Mouse (Mus musculus) MEL (cell line): ENCODE results near the gene Arhgap35. TPM values are rescaled to one million over a fixed set of nuclear protein-coding genes. Genes with fewer than 3 reads are reported as not detected.

ENCODE experiments used
- DNase-seq: peaks from one replicate; pipeline ENCODE4 v3.0.0; 2011; ENCODE audit warnings: low read depth, low spot score
- H3K27ac ChIP-seq: 2 replicates; pipeline ENCODE4 v1.5.1; 2012; ENCODE audit warnings: low read depth, mild to moderate bottlenecking, control low read depth, low read length, moderate library complexity; ENCODE audit not compliant: control insufficient read depth
- H3K27me3 ChIP-seq, 2 experiments: fragments of 150-350 bp in 1 of 2; sonication (generic) in 1 of 2; 2 replicates each; pipeline ENCODE4 v1.6.1; 2012; ENCODE audit warnings: low read length in 2 of 2, mild to moderate bottlenecking in 2 of 2, improper control_type of control experiment in 1 of 2, moderate library complexity in 1 of 2; ENCODE audit not compliant: insufficient read depth in 2 of 2, control insufficient read depth in 1 of 2
- H3K36me3 ChIP-seq, 2 experiments: 2 replicates each; pipeline ENCODE4 v1.6.1; 2012 to 2014; ENCODE audit warnings: low read length in 2 of 2, improper control_type of control experiment in 1 of 2, inconsistent platforms in 1 of 2, mild to moderate bottlenecking in 1 of 2; ENCODE audit not compliant: insufficient read depth in 2 of 2, control insufficient read depth in 1 of 2
- H3K4me1 ChIP-seq, 2 experiments: fragments of 150-350 bp in 1 of 2; sonication (generic) in 1 of 2; 2 replicates each; pipeline ENCODE4 v1.6.1; 2012; ENCODE audit warnings: low read length in 2 of 2, improper control_type of control experiment in 1 of 2, mild to moderate bottlenecking in 1 of 2; ENCODE audit not compliant: insufficient read depth in 2 of 2, control insufficient read depth in 1 of 2
- H3K4me3 ChIP-seq, 2 experiments: fragments of 150-350 bp in 1 of 2; sonication (generic) in 1 of 2; 2 replicates each; pipeline ENCODE4 v1.5.1; 2012; ENCODE audit warnings: low read depth in 2 of 2, low read length in 2 of 2, mild to moderate bottlenecking in 2 of 2, moderate library complexity in 2 of 2, control low read depth in 1 of 2, improper control_type of control experiment in 1 of 2; ENCODE audit not compliant: control insufficient read depth in 1 of 2, insufficient read depth in 1 of 2
- H3K79me2 ChIP-seq: 2 replicates; pipeline ENCODE4 v1.6.1; 2012; ENCODE audit warnings: mild to moderate bottlenecking, low read length, moderate library complexity; ENCODE audit not compliant: control insufficient read depth, poor library complexity, insufficient read depth
- H3K9ac ChIP-seq: 2 replicates; pipeline ENCODE4 v1.6.1; 2012; ENCODE audit warnings: low read depth, mild to moderate bottlenecking, control low read depth, low read length, moderate library complexity; ENCODE audit not compliant: control insufficient read depth, poor library complexity, severe bottlenecking
- H3K9me3 ChIP-seq: fragments of 150-350 bp; sonication (generic); replicated peaks from 2 replicates; pipeline ENCODE4 v1.6.1; 2012; ENCODE audit warnings: mild to moderate bottlenecking, low read length, improper control_type of control experiment, moderate library complexity; ENCODE audit not compliant: insufficient read depth
- BHLHE40 ChIP-seq: IDR thresholded peaks from 2 replicates; pipeline ENCODE4 v1.6.1; 2012; ENCODE audit warnings: low read depth, mild to moderate bottlenecking, inconsistent platforms, low read length, improper control_type of control experiment, borderline replicate concordance
- CHD1 ChIP-seq: IDR thresholded peaks from 2 replicates; pipeline ENCODE4 v1.6.1; 2012; ENCODE audit warnings: low read depth, mild to moderate bottlenecking, inconsistent platforms, low read length, improper control_type of control experiment
- CHD2 ChIP-seq: IDR thresholded peaks from 2 replicates; pipeline ENCODE4 v1.6.1; 2011; ENCODE audit warnings: low read length, improper control_type of control experiment
- CTCF ChIP-seq, 3 experiments: IDR thresholded peaks in 2 of 3; conservative IDR thresholded peaks in 1 of 3; 2 replicates each; pipeline ENCODE4 v1.5.1; 2011 to 2012; ENCODE audit warnings: low read length in 3 of 3, low read depth in 2 of 3, mild to moderate bottlenecking in 2 of 3, improper control_type of control experiment in 1 of 3, inconsistent platforms in 1 of 3, mixed read lengths in 1 of 3, moderate library complexity in 1 of 3; ENCODE audit not compliant: control insufficient read depth in 1 of 3, insufficient read depth in 1 of 3, poor library complexity in 1 of 3, severe bottlenecking in 1 of 3
- E2F4 ChIP-seq: IDR thresholded peaks from 2 replicates; pipeline ENCODE4 v1.6.1; 2011; ENCODE audit warnings: low read depth, low read length, improper control_type of control experiment, borderline replicate concordance
- ELF1 ChIP-seq: IDR thresholded peaks from 2 replicates; pipeline ENCODE4 v1.6.1; 2014; ENCODE audit warnings: low read depth, mild to moderate bottlenecking, inconsistent platforms, low read length, improper control_type of control experiment, moderate library complexity
- ETS1 ChIP-seq: IDR thresholded peaks from 2 replicates; pipeline ENCODE4 v1.6.1; 2012; ENCODE audit warnings: low read depth, mild to moderate bottlenecking, inconsistent platforms, low read length, improper control_type of control experiment, moderate library complexity
- GATA1 ChIP-seq: IDR thresholded peaks from 2 replicates; pipeline ENCODE4 v1.6.1; 2011; ENCODE audit warnings: low read depth, low read length, improper control_type of control experiment
- JUND ChIP-seq: IDR thresholded peaks from 2 replicates; pipeline ENCODE4 v1.6.1; 2011; ENCODE audit warnings: low read depth, mild to moderate bottlenecking, improper control_type of control experiment, low read length
- MAFK ChIP-seq: IDR thresholded peaks from 2 replicates; pipeline ENCODE4 v1.6.1; 2011; ENCODE audit warnings: low read depth, mild to moderate bottlenecking, low read length, improper control_type of control experiment, borderline replicate concordance
- MAX ChIP-seq: IDR thresholded peaks from 2 replicates; pipeline ENCODE4 v1.6.1; 2011; ENCODE audit warnings: low read length, improper control_type of control experiment
- MAZ ChIP-seq: IDR thresholded peaks from 2 replicates; pipeline ENCODE4 v1.6.1; 2012; ENCODE audit warnings: low read depth, mild to moderate bottlenecking, inconsistent platforms, low read length, improper control_type of control experiment
- MEF2A ChIP-seq: IDR thresholded peaks from 2 replicates; pipeline ENCODE4 v1.6.1; 2014; ENCODE audit warnings: low read depth, mild to moderate bottlenecking, inconsistent platforms, low read length, improper control_type of control experiment; ENCODE audit not compliant: poor library complexity, insufficient replicate concordance, severe bottlenecking; ENCODE audit errors: extremely low read depth
- MXI1 ChIP-seq: IDR thresholded peaks from 2 replicates; pipeline ENCODE4 v1.6.1; 2011; ENCODE audit warnings: mild to moderate bottlenecking, low read depth, low read length, improper control_type of control experiment
- NELFE ChIP-seq: IDR thresholded peaks from 2 replicates; pipeline ENCODE4 v1.6.1; 2011; ENCODE audit warnings: low read depth, low read length, improper control_type of control experiment
- POLR2A ChIP-seq, 2 experiments: IDR thresholded peaks; 2 replicates each; pipeline ENCODE4 v1.6.1; 2011 to 2012; ENCODE audit warnings: low read length in 2 of 2, mild to moderate bottlenecking in 2 of 2, control low read depth in 1 of 2, improper control_type of control experiment in 1 of 2, low read depth in 1 of 2, moderate library complexity in 1 of 2; ENCODE audit not compliant: control insufficient read depth in 1 of 2, insufficient read depth in 1 of 2, poor library complexity in 1 of 2
- POLR2AphosphoS5 ChIP-seq: IDR thresholded peaks from 2 replicates; pipeline ENCODE4 v1.6.1; 2012; ENCODE audit warnings: low read depth, borderline replicate concordance, mild to moderate bottlenecking, inconsistent platforms, low read length, moderate library complexity, mixed read lengths
- RAD21 ChIP-seq: IDR thresholded peaks from 2 replicates; pipeline ENCODE4 v1.6.1; 2011; ENCODE audit warnings: mild to moderate bottlenecking, low read depth, low read length, improper control_type of control experiment
- RCOR1 ChIP-seq: IDR thresholded peaks from 2 replicates; pipeline ENCODE4 v1.6.1; 2012; ENCODE audit warnings: low read depth, mild to moderate bottlenecking, inconsistent platforms, low read length, improper control_type of control experiment
- SIN3A ChIP-seq: IDR thresholded peaks from 2 replicates; pipeline ENCODE4 v1.6.1; 2012; ENCODE audit warnings: low read length, improper control_type of control experiment, inconsistent platforms
- SMC3 ChIP-seq: IDR thresholded peaks from 2 replicates; pipeline ENCODE4 v1.6.1; 2011; ENCODE audit warnings: low read depth, low read length, improper control_type of control experiment
- TBP ChIP-seq: IDR thresholded peaks from 2 replicates; pipeline ENCODE4 v1.8.0; 2011; ENCODE audit warnings: low read depth, low read length, improper control_type of control experiment
- TCF12 ChIP-seq: IDR thresholded peaks from 2 replicates; pipeline ENCODE4 v1.6.1; 2014; ENCODE audit warnings: low read depth, mild to moderate bottlenecking, inconsistent platforms, low read length, improper control_type of control experiment, moderate library complexity
- UBTF ChIP-seq: IDR thresholded peaks from 2 replicates; pipeline ENCODE4 v1.6.1; 2012; ENCODE audit warnings: low read depth, mild to moderate bottlenecking, inconsistent platforms, low read length, improper control_type of control experiment, moderate library complexity, borderline replicate concordance; ENCODE audit not compliant: insufficient read depth
- USF2 ChIP-seq, 2 experiments: IDR thresholded peaks; 2 replicates each; pipeline ENCODE4 v1.6.1; 2011 to 2012; ENCODE audit warnings: improper control_type of control experiment in 2 of 2, low read length in 2 of 2, borderline replicate concordance in 1 of 2, inconsistent platforms in 1 of 2, low read depth in 1 of 2, mild to moderate bottlenecking in 1 of 2; ENCODE audit not compliant: insufficient read depth in 1 of 2
- ZC3H11A ChIP-seq: IDR thresholded peaks from 2 replicates; pipeline ENCODE4 v1.6.1; 2012; ENCODE audit warnings: low read depth, mild to moderate bottlenecking, inconsistent platforms, low read length, improper control_type of control experiment
- ZKSCAN1 ChIP-seq: IDR thresholded peaks from 2 replicates; pipeline ENCODE4 v1.6.1; 2012; ENCODE audit warnings: low read depth, mild to moderate bottlenecking, inconsistent platforms, low read length, improper control_type of control experiment, moderate library complexity
- ZNF384 ChIP-seq: IDR thresholded peaks from 2 replicates; pipeline ENCODE4 v1.6.1; 2012; ENCODE audit warnings: low read depth, mild to moderate bottlenecking, inconsistent platforms, low read length, improper control_type of control experiment
- polyA plus RNA-seq, 2 experiments: library from polyadenylated mRNA; stranded (reverse) in 1 of 2; unstranded in 1 of 2; fragments of >175 nt in 1 of 2; fragments of >200 nt in 1 of 2; gene quantifications; 2 replicates each; pipeline versions ENCODE4 v1.2.1 to v1.2.4; 2012; ENCODE audit warnings: low replicate concordance in 2 of 2, low read depth in 1 of 2; ENCODE audit not compliant: insufficient read length in 2 of 2, insufficient read depth in 1 of 2, missing spikeins in 1 of 2
- total RNA-seq: library from RNA; depleted of rRNA; stranded (reverse); fragments of 300-350 nt; gene quantifications from 2 replicates; pipeline ENCODE4 v1.2.3, GENCODE M21; 2012

The Arhgap35 gene
- total and polyA plus RNA-seq, 3 experiments, result 7.4 to 13.4 TPM; not detected in 1

DNA sequence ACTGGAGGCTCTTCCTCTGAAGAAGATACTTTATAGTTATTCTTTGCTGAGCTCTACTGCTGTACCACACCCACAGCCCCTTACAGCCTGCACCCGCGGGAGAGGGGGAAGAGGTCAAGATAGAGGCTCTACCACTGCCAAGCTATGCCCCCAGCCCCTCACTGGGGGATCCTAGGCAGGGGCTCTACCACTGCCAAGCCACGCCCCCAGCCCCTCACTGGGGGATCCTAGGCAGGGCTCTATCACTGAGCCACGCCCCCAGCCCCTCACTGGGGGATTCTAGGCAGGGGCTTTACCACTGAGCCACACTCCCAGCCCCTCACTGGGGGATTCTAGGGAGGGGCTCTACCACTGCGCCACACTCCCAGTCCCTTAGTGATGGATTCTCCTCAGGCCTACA, 158.5 kb downstream of the Arhgap35 start:
- H3K36me3 ChIP-seq, result peaks cover 0 to 3% of the 10 kb centered on the region in 2 experiments; a peak in 2 of 4 replicates
- no peak for DNase-seq

DNA sequence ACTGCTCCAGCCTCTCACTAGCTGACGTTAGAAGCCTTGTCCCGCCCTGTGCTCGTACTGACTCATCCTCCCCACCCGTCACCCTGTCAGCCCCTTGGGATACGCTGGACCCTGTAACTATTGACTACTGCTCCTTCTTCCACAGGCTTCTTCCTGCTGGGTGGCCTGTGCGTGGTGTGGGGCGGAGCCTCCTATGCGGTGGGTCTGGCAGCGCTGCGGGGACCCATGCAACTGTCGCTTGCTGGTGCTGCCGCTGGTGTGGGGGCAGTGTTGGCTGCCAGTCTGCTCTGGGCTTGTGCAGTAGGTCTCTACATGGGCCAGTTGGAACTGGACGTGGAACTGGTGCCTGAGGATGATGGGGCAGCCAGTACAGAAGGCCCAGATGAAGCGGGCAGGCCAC, 159.8 kb downstream of the Arhgap35 start:
- Histone ChIP-seq H3K4me3 (no peak overlapping the region), H3K36me3 (peaks cover 0 to 5% of the 10 kb centered on the region in 2 experiments; a peak in 2 of 4 replicates), H3K27me3 (no peaks in the 10 kb centered on the region)

More for the DNA sequence above, 158.5 kb downstream of the Arhgap35 start:
- H3K9ac ChIP-seq, result no peak overlapping the region
- H3K4me3 ChIP-seq, result no peak overlapping the region
- H3K27ac ChIP-seq, result no peak overlapping the region
- no peak for TF ChIP-seq MEF2A
- no peak for TF ChIP-seq MAX
- TF ChIP-seq GATA1, result no peak
- no peak for TF ChIP-seq RCOR1
- TF ChIP-seq ETS1, result no peak
- no peak for TF ChIP-seq ZKSCAN1
- TF ChIP-seq TCF12, result no peak
- TF ChIP-seq ZC3H11A, result no peak
- TF ChIP-seq CHD2, result no peak
- no peak for TF ChIP-seq MXI1
- TF ChIP-seq CTCF (IDR thresholded peaks at IDR 0.05 in 2 of 3, conservative IDR thresholded peaks at IDR 0.05 in 1 of 3; ENCODE audit: control insufficient read depth in 1 of 3, insufficient read depth in 1 of 3, low read depth in 2 of 3, low read length in 3 of 3, poor library complexity in 1 of 3, severe bottlenecking in 1 of 3), result no peak
- no peak for TF ChIP-seq UBTF
- no peak for TF ChIP-seq MAZ
- no peak for TF ChIP-seq NELFE
- H3K4me1 ChIP-seq, result peaks cover 1 to 11% of the 10 kb centered on the region in 2 experiments; a peak in 3 of 4 replicates
- H3K27me3 ChIP-seq, result no peaks in the 10 kb centered on the region
- H3K79me2 ChIP-seq, result no peaks in the 10 kb centered on the region; the same call in none of the 2 replicates
- no peaks in the 10 kb centered on the region for H3K9me3 ChIP-seq

More for the DNA sequence above, 159.8 kb downstream of the Arhgap35 start:
- Histone ChIP-seq H3K9ac (no peak overlapping the region), H3K79me2 (no peaks in the 10 kb centered on the region; the same call in none of the 2 replicates), H3K27ac (no peak overlapping the region), H3K4me1 (peaks cover 1 to 13% of the 10 kb centered on the region in 2 experiments; a peak in 3 of 4 replicates), H3K9me3 (no peaks in the 10 kb centered on the region)
- no peak for DNase-seq
- TF ChIP-seq POLR2AphosphoS5 (no peak), JUND (no peak), ZC3H11A (no peak), CTCF (IDR thresholded peaks at IDR 0.05 in 2 of 3, conservative IDR thresholded peaks at IDR 0.05 in 1 of 3; ENCODE audit: control insufficient read depth in 1 of 3, insufficient read depth in 1 of 3, low read depth in 2 of 3, low read length in 3 of 3, poor library complexity in 1 of 3, severe bottlenecking in 1 of 3) (no peak), MAX (no peak), SIN3A (no peak), E2F4 (no peak), SMC3 (no peak), USF2 (IDR thresholded peaks at IDR 0.05; ENCODE audit: borderline replicate concordance in 1 of 2, insufficient read depth in 1 of 2, low read depth in 1 of 2, low read length in 2 of 2) (no peak), BHLHE40 (no peak), CHD2 (no peak), CHD1 (no peak), ELF1 (no peak), ZNF384 (no peak), MAFK (no peak), POLR2A (IDR thresholded peaks at IDR 0.05; ENCODE audit: control insufficient read depth in 1 of 2, insufficient read depth in 1 of 2, low read depth in 1 of 2, low read length in 2 of 2, poor library complexity in 1 of 2) (no peak), RAD21 (no peak), TBP (no peak), TCF12 (no peak)
